Mouse (Mus musculus) liver, postnatal 0 days (tissue): ENCODE data around the gene Greb1. TPM values are rescaled to one million over a fixed set of nuclear protein-coding genes. Genes with fewer than 3 reads are reported as not detected.
A peak's percentile ranks its signal among the peaks of the same experiment; 100 is the strongest.

ENCODE experiments used
- ATAC-seq: fragments of 200-750 bp; cut with Nextera tagmentation; 2 replicates; pipeline ENCODE4 v1.8.0; 2017; ENCODE audit warnings: mild to moderate bottlenecking, moderate library complexity
- DNase-seq: peaks from one replicate; pipeline ENCODE4 v3.0.0-alpha.2; 2016
- H3K27ac ChIP-seq: fragments of 300-500 bp; sonication (generic); 2 replicates; pipeline ENCODE4 v1.5.1; 2014; ENCODE audit warnings: antibody characterized with exemption, moderate library complexity, mild to moderate bottlenecking, low read depth
- H3K27me3 ChIP-seq: fragments of 300-500 bp; sonication (generic); 2 replicates; pipeline ENCODE4 v1.6.1; 2014; ENCODE audit warnings: low read length, control low read depth, mixed read lengths; ENCODE audit not compliant: insufficient read depth
- H3K36me3 ChIP-seq: fragments of 300-500 bp; sonication (generic); replicated peaks from 2 replicates; pipeline ENCODE4 v1.6.1; 2014; ENCODE audit warnings: mild to moderate bottlenecking, control low read depth, low read length, moderate library complexity, mixed read lengths; ENCODE audit not compliant: insufficient read depth
- H3K4me1 ChIP-seq: fragments of 300-500 bp; sonication (generic); 2 replicates; pipeline ENCODE4 v1.6.1; 2014; ENCODE audit warnings: antibody characterized with exemption, mild to moderate bottlenecking, control low read depth; ENCODE audit not compliant: insufficient read depth
- H3K4me2 ChIP-seq: fragments of 300-500 bp; sonication (generic); 2 replicates; pipeline ENCODE4 v1.6.1; 2014; ENCODE audit warnings: low read depth, mild to moderate bottlenecking, low read length, moderate library complexity, mixed read lengths
- H3K4me3 ChIP-seq: fragments of 300-500 bp; sonication (generic); 2 replicates; pipeline ENCODE4 v1.5.1; 2014; ENCODE audit warnings: low read depth, low read length
- H3K9ac ChIP-seq: fragments of 300-500 bp; sonication (generic); replicated peaks from 2 replicates; pipeline ENCODE4 v1.6.1; 2014; ENCODE audit warnings: mild to moderate bottlenecking, moderate library complexity
- H3K9me3 ChIP-seq: fragments of 300-500 bp; sonication (generic); 2 replicates; pipeline ENCODE4 v1.6.1; 2016; ENCODE audit warnings: mild to moderate bottlenecking, control low read depth, low read length, mixed read lengths
- CTCF ChIP-seq: sonication (generic); IDR thresholded peaks from 2 replicates; pipeline ENCODE4 v1.5.1; 2016; ENCODE audit warnings: antibody characterized with exemption, low read depth
- EP300 ChIP-seq: IDR thresholded peaks from 2 replicates; pipeline ENCODE4 v1.6.1; 2016; ENCODE audit warnings: antibody characterized with exemption, low read depth, mild to moderate bottlenecking
- WGBS: fragments of 180-500 bp; shearing (Covaris S2); extraction: QIAGEN DNeasy Blood & Tissue Kit; methylation state at CpG from one replicate; pipeline ENCODE4 v1.1.7; 2014; ENCODE audit not compliant: insufficient replicate concordance; 5-methylcytosine and 5-hydroxymethylcytosine counted together
- polyA plus RNA-seq: library from polyadenylated mRNA; unstranded; fragments of >200 nt; fragmentation: Nextera tagmentation; extraction: Ambion mirVana; gene quantifications from 2 replicates; pipeline ENCODE4 v1.2.1, GENCODE M21; 2015

Greb1 gene
- polyA plus RNA-seq, 1 experiment from 2014 or later: 0.12 TPM

GRCm38 (mm10) chr12:16728221-16728620 is 72.5 kb downstream of the Greb1 start:
- peaks cover 18% of the 10 kb centered on the region; the same call in 1 of the 2 replicates for H3K4me1 ChIP-seq
- TF ChIP-seq EP300 (no peak), CTCF (no peak)
- WGBS: 64% methylated on average over 5 of the region's 5 CpGs

GRCm38 (mm10) chr12:16726229-16726628 is 74.5 kb downstream of the Greb1 start:
- Histone ChIP-seq H3K27ac (peak overlapping the region; percentile 52), H3K36me3 (no peaks in the 10 kb centered on the region), H3K4me1 (peaks cover 20% of the 10 kb centered on the region; the same call in 1 of the 2 replicates), H3K4me3 (no peak overlapping the region), H3K9me3 (no peaks in the 10 kb centered on the region), H3K4me2 (no peak overlapping the region), H3K27me3 (no peaks in the 10 kb centered on the region), H3K9ac (no peak overlapping the region)
- peak; percentile 51 for DNase-seq
- TF ChIP-seq EP300 (no peak), CTCF (no peak)
- ATAC-seq: peak; percentile 97
- 46% methylated on average over 3 of the region's 3 CpGs for WGBS

More at GRCm38 (mm10) chr12:16728221-16728620, 72.5 kb downstream of the Greb1 start:
- Histone ChIP-seq H3K27ac (0 out of 2 replicates have a peak overlapping the region, but pooled peaks have one; percentile 51), H3K4me3 (no peak overlapping the region), H3K9me3 (no peaks in the 10 kb centered on the region), H3K4me2 (no peak overlapping the region), H3K9ac (no peak overlapping the region), H3K27me3 (no peaks in the 10 kb centered on the region), H3K36me3 (no peaks in the 10 kb centered on the region)
- no peak for DNase-seq
- peak; percentile 57 for ATAC-seq

GRCm38 (mm10) chr12:16723601-16724000 is 77.1 kb downstream of the Greb1 start:
- ATAC-seq: no peak
- no peak for DNase-seq
- 30% methylated on average over 3 of the region's 3 CpGs for WGBS
- no peak overlapping the region for H3K9ac ChIP-seq
- no peaks in the 10 kb centered on the region for H3K9me3 ChIP-seq
- H3K27me3 ChIP-seq: no peaks in the 10 kb centered on the region
- no peaks in the 10 kb centered on the region for H3K36me3 ChIP-seq
- no peak overlapping the region for H3K4me2 ChIP-seq
- H3K4me1 ChIP-seq: peaks cover 16% of the 10 kb centered on the region; the same call in 1 of the 2 replicates
- H3K4me3 ChIP-seq: no peak overlapping the region
- H3K27ac ChIP-seq: no peak overlapping the region
- TF ChIP-seq EP300 (no peak), CTCF (no peak)

DNA sequence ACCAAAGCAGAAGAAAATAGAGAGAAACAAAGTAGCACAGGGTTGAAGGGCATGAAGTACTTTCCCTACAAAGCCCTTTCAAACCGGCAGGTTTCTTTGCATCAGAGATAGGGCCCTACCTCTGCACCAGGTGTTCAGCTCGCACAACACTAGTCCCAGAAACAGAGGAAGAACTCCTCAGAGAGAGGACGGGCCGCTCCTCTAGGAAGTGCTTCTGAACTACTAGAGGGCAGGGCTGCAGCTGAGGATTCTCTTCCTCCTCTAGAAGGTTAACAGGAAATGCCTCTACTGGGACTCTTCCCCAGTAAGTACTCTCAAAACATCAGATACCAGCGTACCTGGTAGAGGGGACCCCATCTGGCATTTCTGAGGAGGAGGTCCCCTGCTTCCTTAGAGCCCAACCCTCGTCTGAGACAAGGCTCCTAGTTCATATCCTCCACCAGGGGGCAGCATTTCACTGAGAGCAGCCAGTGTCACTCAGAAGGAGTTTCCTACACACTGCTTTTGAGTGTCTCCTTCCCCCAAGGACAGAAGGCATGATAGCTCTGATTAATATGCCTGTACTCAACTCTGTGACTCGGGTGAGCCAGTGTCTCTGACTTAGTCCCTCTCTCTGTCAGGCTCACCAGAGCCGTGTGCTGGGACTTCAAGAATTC is 81.9 kb downstream of the Greb1 start:
- H3K4me1 ChIP-seq: peaks cover 3% of the 10 kb centered on the region; the same call in 1 of the 2 replicates
- no peaks in the 10 kb centered on the region for H3K9me3 ChIP-seq
- no peak overlapping the region for H3K4me3 ChIP-seq
- TF ChIP-seq CTCF (peak; percentile 94), EP300 (no peak)
- H3K36me3 ChIP-seq: no peaks in the 10 kb centered on the region
- H3K27me3 ChIP-seq: no peaks in the 10 kb centered on the region
- H3K4me2 ChIP-seq: no peak overlapping the region
- WGBS: 38% methylated on average over 8 of the region's 8 CpGs
- ATAC-seq (peak; percentile 56), DNase-seq (peak; percentile 68)
- H3K27ac ChIP-seq: no peak overlapping the region
- no peak overlapping the region for H3K9ac ChIP-seq

GRCm38 (mm10) chr12:16717653-16718052 is 83.0 kb downstream of the Greb1 start:
- H3K9ac ChIP-seq: no peak overlapping the region
- WGBS: 60% methylated on average over 1 of the region's 1 CpGs

DNA sequence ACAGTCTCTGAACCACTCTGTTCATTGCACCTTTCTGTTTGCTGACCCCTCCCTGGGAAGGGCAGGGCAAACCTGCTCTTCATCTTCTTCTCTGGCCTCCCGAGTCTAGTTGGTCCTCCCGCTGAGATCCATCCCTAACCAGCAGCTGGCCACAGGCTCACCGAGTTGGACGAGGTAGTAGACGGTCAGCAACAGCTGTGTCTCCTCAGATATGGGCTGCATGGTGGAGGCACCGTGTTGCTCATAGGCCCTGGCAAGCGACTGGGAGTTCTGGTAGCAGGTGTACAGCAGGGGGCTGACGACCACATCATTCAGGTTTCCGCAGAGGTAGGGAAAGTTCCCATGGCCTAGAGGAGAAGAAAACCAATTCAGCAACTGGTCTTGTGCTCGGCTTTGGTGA is 86.1 kb downstream of the Greb1 start:
- no peaks in the 10 kb centered on the region for H3K36me3 ChIP-seq
- ATAC-seq (no peak), DNase-seq (no peak)
- no peak overlapping the region for H3K9ac ChIP-seq
- H3K4me1 ChIP-seq: no peaks in the 10 kb centered on the region
- no peaks in the 10 kb centered on the region for H3K27me3 ChIP-seq
- 79% methylated on average over 10 of the region's 10 CpGs for WGBS
- H3K4me3 ChIP-seq: no peak overlapping the region
- TF ChIP-seq EP300: no peak
- no peak overlapping the region for H3K27ac ChIP-seq
- H3K4me2 ChIP-seq: no peak overlapping the region
- no peaks in the 10 kb centered on the region for H3K9me3 ChIP-seq

More at GRCm38 (mm10) chr12:16717653-16718052, 83.0 kb downstream of the Greb1 start:
- H3K9me3 ChIP-seq: no peaks in the 10 kb centered on the region
- H3K36me3 ChIP-seq: no peaks in the 10 kb centered on the region
- H3K27me3 ChIP-seq: no peaks in the 10 kb centered on the region
- H3K4me3 ChIP-seq: no peak overlapping the region
- TF ChIP-seq CTCF (peak; percentile 89), EP300 (no peak)
- ATAC-seq: no peak
- H3K4me2 ChIP-seq: no peak overlapping the region
- no peak overlapping the region for H3K27ac ChIP-seq
- DNase-seq: peak; percentile 54
- no peaks in the 10 kb centered on the region for H3K4me1 ChIP-seq
